Mouse (Mus musculus): ENCODE data around the gene Thtpa.

DNA sequence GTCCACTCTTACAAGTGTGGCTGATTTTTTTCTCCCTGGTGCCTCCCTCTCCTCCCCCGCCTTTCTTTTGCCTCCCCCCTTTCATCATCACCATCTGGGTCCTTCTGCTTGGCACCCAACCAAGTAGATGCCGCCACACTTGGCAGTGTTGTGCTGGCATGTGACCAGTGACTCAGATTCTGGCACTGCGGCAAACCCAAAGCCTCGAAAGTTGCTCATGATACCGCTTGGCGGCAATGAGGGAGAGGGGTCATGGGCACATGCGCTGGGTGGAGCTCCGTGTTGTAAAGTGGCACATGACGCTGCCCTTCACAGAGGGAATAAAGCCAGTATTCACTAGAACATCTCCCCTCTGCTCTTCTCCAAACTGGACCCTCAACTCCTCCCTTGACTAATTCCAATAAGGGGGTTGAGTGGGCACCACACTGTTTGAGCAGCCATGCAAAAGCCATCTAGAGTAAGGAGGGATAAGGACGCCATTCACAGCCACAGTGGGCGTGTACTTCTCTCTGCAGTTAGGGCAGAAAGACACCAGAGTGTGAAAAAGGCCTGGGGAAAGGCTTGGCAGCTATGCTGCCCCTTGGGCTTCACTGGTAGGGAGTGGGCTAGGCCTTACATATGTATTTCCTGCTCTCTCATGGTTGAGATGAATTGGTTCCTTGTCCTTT is 39.3 kb upstream of the Thtpa start:
- no peak for TF ChIP-seq POLR2A (IDR thresholded peaks at IDR 0.05; ENCODE audit: insufficient read length, low read depth)
- TF ChIP-seq MAX (IDR thresholded peaks at IDR 0.05; ENCODE audit: low read depth): peak; percentile 90
- TF ChIP-seq MYOG (IDR thresholded peaks at IDR 0.05; ENCODE audit: control insufficient read depth in 1 of 3, insufficient read depth in 1 of 3, insufficient read length in 2 of 3, low read depth in 2 of 3): peak in 1 of 3 experiments; percentile 36
- TF ChIP-seq TCF12 (IDR thresholded peaks at IDR 0.05; ENCODE audit: insufficient read depth, poor library complexity, severe bottlenecking): no peak
- TF ChIP-seq POLR2AphosphoS2 (IDR thresholded peaks at IDR 0.05; ENCODE audit: insufficient read length, low read depth): no peak
- peak; percentile 92 for TF ChIP-seq USF1 (IDR thresholded peaks at IDR 0.05; ENCODE audit: low read depth)
- no peak for TF ChIP-seq E2F4 (IDR thresholded peaks at IDR 0.05; ENCODE audit: insufficient read depth)
- TF ChIP-seq MYOD1 (IDR thresholded peaks at IDR 0.05; ENCODE audit: control insufficient read depth in 1 of 3, insufficient read length in 2 of 3, low read depth in 2 of 3): peak in 2 of 3 experiments; percentile 55 to 68
- no peak for TF ChIP-seq REST (IDR thresholded peaks at IDR 0.05; ENCODE audit: insufficient read depth, insufficient read length)

All from myocyte (in vitro differentiated cells).